Mouse (Mus musculus) erythroblast, adult 5-6 weeks (primary cell): ENCODE measurements around the gene Ccdc155. TPM values are rescaled to one million over a fixed set of nuclear protein-coding genes. Genes with fewer than 3 reads are reported as not detected.

Source experiments
- ATAC-seq: replicated peaks from 2 replicates; pipeline ENCODE4 v1.8.0; 2016; ENCODE audit warnings: moderate number of reproducible peaks, mild to moderate bottlenecking, moderate TSS enrichment, inconsistent platforms; ENCODE audit not compliant: poor library complexity, low FRiP score, severe bottlenecking
- total RNA-seq, 2 experiments: library from RNA; stranded (forward) in 1 of 2; stranded (reverse) in 1 of 2; fragments of 150-400 nt in 1 of 2; fragments of 200-764, 138-1000 nt in 1 of 2; gene quantifications; 2 replicates each; pipeline versions ENCODE4 v1.2.3 to v1.2.4; 2015 to 2017; ENCODE audit warnings: low replicate concordance in 2 of 2

The Ccdc155 gene
- total RNA-seq (2015; ENCODE audit: low replicate concordance), result not detected in 2 replicates
- not detected in 2 replicates for total RNA-seq (2017; ENCODE audit: low replicate concordance)

GRCm38 (mm10) chr7:45204380-45205143 lies at the start of gene Ccdc155:
TSS of gene Ccdc155 (minus strand) at chr7:45204892.
- ATAC-seq, result peak; percentile 84

DNA sequence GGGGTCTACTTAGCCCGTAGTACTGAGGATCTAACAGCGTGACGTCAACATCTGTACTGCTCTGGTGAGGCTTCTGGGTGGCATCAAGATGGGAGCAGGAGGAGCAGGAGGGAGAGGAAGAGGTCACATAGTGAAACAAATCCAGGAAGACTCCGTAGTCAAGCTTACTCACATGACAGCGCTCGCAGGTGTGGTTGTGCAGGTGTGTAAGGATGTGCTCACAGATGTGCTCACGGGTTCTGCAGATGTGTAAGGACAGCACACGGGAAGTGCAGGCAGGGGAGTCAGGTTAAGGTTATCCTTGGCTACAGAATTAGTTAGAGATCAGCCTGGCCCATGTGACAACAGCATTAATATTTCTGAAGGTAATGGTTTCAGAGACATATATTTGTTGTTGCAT lies 49.1 kb upstream of the Ccdc155 start:
- ATAC-seq, result no peak

- ATAC-seq, result no peak
Measured at GRCm38 (mm10) chr7:45247666-45248065, 43.0 kb upstream of the Ccdc155 start.

DNA sequence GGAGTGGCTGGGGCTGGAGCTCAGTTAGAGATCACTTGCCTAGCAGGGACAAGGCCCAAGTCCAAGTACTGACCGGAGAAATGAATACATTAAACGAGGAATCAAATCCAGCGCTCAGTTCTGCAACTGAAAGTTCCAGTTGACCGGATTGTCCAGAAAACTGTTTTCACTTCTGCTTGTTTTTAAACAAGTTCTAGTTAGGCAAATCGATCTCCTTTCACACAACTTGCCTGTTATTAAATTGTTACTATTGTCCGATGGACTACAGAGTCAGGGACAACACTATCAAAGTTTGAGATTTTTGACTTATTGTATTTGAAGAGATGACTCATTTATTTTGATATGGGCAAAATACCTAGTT lies 36.7 kb upstream of the Ccdc155 start:
- no peak for ATAC-seq

- ATAC-seq, result no peak
Measured at GRCm38 (mm10) chr7:45240633-45241388, 36.1 kb upstream of the Ccdc155 start, which contains the start of gene Slc6a16. TSS of gene Slc6a16 (plus strand) at chr7:45241085.

DNA sequence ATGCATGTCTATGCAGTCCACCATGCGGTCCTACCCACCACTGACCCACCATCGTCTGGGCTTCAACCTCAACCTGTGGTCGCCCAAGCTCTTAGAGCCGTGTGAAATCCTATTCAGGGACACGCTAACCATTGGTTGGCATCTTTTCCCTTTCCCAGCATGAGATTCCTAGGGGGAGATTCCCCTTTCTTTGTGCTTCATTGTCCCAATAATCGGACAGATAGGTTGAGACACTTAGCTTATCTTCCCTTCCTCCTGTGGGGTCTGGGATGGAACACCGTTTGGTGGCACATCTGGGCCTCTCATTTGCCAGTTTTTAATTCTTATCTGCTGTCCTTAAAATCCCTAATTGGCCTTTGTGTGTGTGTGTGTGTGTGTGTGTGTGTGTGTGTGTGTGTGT lies 35.4 kb upstream of the Ccdc155 start:
- ATAC-seq, result no peak

- peak; percentile 83 for ATAC-seq
Measured at GRCm38 (mm10) chr7:45238723-45239496, 34.2 kb upstream of the Ccdc155 start, which contains the start of gene Cd37. TSS of gene Cd37 (minus strand) at chr7:45239115.

DNA sequence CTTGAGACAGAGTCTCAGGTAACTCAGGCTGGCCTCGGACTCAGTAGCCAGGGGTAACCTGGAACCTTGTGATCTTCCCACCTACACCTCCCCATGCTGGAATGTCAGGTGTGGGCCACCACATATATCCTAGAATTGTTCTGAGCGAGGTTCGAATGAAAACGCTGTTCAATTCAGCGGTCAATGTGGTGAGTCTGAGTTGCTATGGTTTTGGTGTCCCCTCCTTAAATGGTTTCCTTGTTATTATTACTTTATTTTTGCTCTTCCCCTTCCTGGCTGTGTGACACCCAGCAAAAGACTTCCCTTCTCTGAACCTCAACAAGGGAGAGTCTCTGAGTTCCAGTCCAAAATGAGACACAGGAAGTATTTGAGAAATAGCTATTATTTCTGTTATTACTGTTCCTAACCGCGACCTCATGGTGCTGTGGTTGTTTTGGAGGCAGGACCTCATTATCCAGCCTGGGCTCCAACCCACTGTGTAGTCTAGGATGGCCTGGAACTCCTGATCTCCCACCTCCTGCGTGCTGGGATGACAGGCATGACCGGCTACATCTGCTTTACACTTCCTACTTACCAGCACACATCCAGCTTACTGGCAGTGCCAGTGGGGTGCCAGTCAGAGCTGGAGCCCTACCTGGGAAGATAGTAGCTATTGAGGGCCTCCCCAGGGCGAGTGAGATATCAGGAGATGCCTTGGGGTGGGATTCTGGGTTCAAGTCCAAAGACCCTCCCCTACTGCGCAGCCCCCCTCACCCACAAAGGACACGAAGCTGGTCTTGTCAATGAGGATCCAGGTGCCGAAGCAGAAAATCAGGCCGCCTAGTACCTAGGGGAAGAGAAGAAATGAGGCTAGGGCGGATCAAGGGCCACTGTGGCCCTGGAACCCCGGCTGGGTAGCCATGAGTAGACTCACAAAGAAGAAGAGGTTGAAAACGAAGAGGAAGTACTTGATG lies 33.3 kb upstream of the Ccdc155 start:
- 0 out of 2 replicates have a peak, but pooled peaks have one; percentile 4 for ATAC-seq

- no peak for ATAC-seq
Measured at GRCm38 (mm10) chr7:45235656-45236180, 31.0 kb upstream of the Ccdc155 start.

- no peak for ATAC-seq
Measured at GRCm38 (mm10) chr7:45234922-45235571, 30.4 kb upstream of the Ccdc155 start.

GRCm38 (mm10) chr7:45234333-45234841 lies 29.7 kb upstream of the Ccdc155 start:
- no peak for ATAC-seq

DNA sequence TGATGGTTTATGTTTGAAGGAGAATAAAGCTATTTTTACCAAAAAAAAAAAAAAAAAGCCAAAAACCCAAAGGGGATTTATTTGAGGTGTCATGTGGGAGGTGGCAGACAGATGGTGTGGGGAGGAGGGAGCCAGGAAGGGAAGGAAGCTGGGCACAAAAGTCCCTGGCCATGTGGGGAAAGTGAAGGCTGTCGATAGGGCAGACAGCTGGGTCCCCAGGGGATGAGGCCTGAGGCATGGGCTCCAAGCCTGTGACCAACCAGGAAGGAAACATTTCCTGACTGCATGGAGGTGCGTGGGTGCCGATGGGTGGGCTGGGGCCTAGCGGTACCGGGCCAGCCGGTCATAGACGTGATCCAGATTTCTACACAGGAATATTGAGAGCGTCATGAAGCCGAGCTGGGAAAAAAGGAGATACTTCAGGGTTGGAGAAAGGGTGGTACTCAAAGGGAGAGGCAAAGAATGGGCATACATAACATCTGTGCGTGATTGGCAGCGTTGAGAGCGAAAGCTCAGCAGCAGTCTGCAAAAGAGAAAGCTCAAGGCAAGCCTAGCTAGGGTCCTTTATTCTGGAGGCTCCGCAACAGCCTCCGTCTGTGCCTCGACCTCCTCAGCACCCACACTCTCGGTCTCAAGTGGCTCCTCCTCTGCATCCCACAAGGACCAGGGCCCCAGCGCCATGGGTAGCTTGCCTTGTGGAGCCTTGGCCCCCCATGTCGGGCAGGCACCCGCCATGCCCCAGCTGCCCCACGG lies 29.1 kb upstream of the Ccdc155 start:
- ATAC-seq, result no peak

- ATAC-seq, result no peak
Measured at GRCm38 (mm10) chr7:45232716-45233465, 28.2 kb upstream of the Ccdc155 start.

GRCm38 (mm10) chr7:45231941-45232340 lies 27.2 kb upstream of the Ccdc155 start:
- no peak for ATAC-seq

GRCm38 (mm10) chr7:45231192-45231591 lies 26.5 kb upstream of the Ccdc155 start:
- ATAC-seq, result no peak

- no peak for ATAC-seq
Measured at GRCm38 (mm10) chr7:45229459-45230203, 24.9 kb upstream of the Ccdc155 start.
